Mouse (Mus musculus): ENCODE results near the gene Rcvrn. TPM values are rescaled to one million over a fixed set of nuclear protein-coding genes. Genes with fewer than 3 reads are reported as not detected.

The Rcvrn gene
- polyA plus RNA-seq (2014; fragmentation: Nextera tagmentation; extraction: Ambion mirVana) = not detected in 2 replicates

DNA sequence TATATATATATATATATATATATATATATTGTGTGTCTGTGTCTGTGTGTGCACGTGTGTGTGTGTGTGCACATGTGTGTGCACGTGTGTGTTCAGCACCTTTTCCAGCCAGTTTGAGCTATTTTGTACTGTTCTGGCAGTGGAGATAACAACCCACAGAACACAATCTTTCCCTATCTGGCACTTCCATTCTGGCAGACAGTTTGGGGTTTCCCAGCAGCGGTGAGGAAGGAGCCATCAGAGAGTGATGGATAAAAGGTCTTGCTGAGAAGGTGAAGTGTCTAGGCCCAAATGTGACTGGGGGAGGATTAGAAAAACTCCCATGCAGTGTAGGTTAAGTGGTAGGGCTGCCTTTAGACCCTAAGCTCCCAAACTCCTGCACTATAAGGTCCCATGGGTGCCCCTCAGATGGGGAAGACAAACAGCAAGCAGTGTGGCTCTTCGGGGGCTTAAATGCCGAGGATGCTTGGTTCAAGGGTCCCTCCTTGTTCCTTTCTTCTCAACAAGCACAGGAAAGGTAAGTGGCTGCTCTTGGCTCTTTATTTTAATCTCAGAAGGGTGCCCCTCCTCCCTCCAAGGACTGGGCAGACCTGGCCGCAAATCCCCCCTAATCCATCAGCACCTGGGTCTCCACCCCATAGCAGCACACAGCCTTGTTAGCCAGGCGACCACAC lies at the start of gene Rcvrn:
Gene Rcvrn (plus strand): TSS at position 624 of the 674 bp plus-strand sequence.
- no peaks in the 10 kb centered on the region for H3K9me3 ChIP-seq (replicated peaks; ENCODE audit: control insufficient read depth, low read length)
- no peak within 1 kb of the TSS for H3K9ac ChIP-seq (ENCODE audit: low read length)
- H3K36me3 ChIP-seq (ENCODE audit: control insufficient read depth, insufficient read depth, low read length) = no peaks in the 10 kb centered on the region
- DNase-seq (ENCODE audit: low spot score) (no peak), ATAC-seq (no peak)
- no peak within 1 kb of the TSS for H3K4me2 ChIP-seq (ENCODE audit: low read length)
- H3K27me3 ChIP-seq (replicated peaks; ENCODE audit: control insufficient read depth, insufficient read depth, low read length) = no peaks in the 10 kb centered on the region
- 68% methylated on average over 7 of the region's 7 CpGs for WGBS
- H3K4me3 ChIP-seq (ENCODE audit: low read depth, low read length) = no peak within 1 kb of the TSS
- no peak within 1 kb of the TSS for H3K27ac ChIP-seq (ENCODE audit: low read depth, low read length)
- no peaks in the 10 kb centered on the region for H3K4me1 ChIP-seq (ENCODE audit: control insufficient read depth, insufficient read depth, low read length)

DNA sequence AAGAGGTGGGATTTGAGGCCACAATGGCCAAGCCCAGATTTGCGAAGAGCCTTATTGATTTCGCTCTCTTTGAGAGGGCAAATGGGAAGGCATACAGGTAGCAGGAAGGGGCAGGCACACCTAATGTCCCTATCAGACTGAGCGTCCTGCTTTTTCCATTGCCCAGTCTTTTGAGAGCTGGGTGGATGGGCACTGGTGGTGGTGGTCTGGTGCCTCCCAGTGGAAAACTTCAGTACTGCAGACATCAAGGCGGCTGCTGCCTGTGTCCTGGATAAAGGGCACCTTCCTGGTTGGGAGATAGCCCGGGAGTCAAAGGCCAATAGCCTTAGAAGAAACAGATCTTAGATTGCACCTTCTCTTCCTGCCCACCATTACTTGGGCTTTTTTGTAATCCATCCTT lies 47.4 kb upstream of the Rcvrn start:
- H3K4me1 ChIP-seq (ENCODE audit: control insufficient read depth, insufficient read depth, low read length) = peaks cover 4% of the 10 kb centered on the region; the same call in 1 of the 2 replicates
- H3K27me3 ChIP-seq (replicated peaks; ENCODE audit: control insufficient read depth, insufficient read depth, low read length) = no peaks in the 10 kb centered on the region
- WGBS = 28% methylated on average over 5 of the region's 5 CpGs
- ATAC-seq (peak; percentile 43; the same call in 1 of the 2 replicates), DNase-seq (ENCODE audit: low spot score) (peak; percentile 71)
- no peak overlapping the region for H3K4me3 ChIP-seq (ENCODE audit: low read depth, low read length)
- no peaks in the 10 kb centered on the region for H3K36me3 ChIP-seq (ENCODE audit: control insufficient read depth, insufficient read depth, low read length)
- H3K4me2 ChIP-seq (ENCODE audit: low read length) = no peak overlapping the region
- no peak overlapping the region for H3K27ac ChIP-seq (ENCODE audit: low read depth, low read length)
- no peaks in the 10 kb centered on the region for H3K9me3 ChIP-seq (replicated peaks; ENCODE audit: control insufficient read depth, low read length)
- H3K9ac ChIP-seq (ENCODE audit: low read length) = no peak overlapping the region

DNA sequence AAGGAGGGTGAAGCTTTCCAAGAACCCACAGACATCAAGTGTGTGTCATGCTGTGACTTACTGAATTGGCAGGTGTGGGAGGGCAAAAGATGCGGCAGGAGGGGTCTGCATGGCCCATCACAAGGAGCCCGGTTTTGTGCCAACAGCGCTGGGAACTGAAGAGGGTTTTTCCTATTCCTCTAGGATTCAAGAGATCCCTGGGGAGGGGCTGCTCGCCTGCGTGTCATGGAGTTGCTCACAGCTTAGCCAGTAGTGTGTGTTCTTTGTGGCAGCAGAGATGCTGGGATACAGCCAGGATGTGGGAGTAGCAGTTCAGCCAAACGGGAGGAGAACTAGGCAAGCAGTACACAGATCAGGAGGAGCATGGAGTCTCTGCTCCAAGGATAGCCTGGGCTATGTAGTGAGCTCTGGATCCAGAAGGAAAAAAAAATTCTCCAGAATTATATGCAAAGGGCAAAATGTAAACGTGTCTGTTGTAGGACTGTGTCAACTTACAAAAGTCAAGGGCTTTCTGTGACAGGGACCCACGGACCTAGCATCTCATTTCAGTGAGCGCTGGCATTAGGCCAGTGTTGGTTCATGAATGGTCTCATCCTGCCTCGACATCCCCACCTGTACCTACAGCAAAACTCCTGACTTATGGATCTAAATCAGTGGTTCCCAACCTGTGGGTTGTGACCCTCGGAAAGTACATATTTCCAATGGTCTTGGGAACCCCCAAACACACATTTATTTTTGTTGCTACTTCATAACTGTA lies 46.3 kb upstream of the Rcvrn start:
- Histone ChIP-seq H3K4me2 (ENCODE audit: low read length) (no peak overlapping the region), H3K9ac (ENCODE audit: low read length) (no peak overlapping the region), H3K4me3 (ENCODE audit: low read depth, low read length) (no peak overlapping the region), H3K9me3 (replicated peaks; ENCODE audit: control insufficient read depth, low read length) (no peaks in the 10 kb centered on the region), H3K27me3 (replicated peaks; ENCODE audit: control insufficient read depth, insufficient read depth, low read length) (no peaks in the 10 kb centered on the region), H3K36me3 (ENCODE audit: control insufficient read depth, insufficient read depth, low read length) (no peaks in the 10 kb centered on the region), H3K27ac (ENCODE audit: low read depth, low read length) (no peak overlapping the region), H3K4me1 (ENCODE audit: control insufficient read depth, insufficient read depth, low read length) (peaks cover 7% of the 10 kb centered on the region; the same call in 1 of the 2 replicates)
- ATAC-seq (no peak), DNase-seq (ENCODE audit: low spot score) (peak; percentile 44)
- WGBS = 71% methylated on average over 11 of the region's 11 CpGs

DNA sequence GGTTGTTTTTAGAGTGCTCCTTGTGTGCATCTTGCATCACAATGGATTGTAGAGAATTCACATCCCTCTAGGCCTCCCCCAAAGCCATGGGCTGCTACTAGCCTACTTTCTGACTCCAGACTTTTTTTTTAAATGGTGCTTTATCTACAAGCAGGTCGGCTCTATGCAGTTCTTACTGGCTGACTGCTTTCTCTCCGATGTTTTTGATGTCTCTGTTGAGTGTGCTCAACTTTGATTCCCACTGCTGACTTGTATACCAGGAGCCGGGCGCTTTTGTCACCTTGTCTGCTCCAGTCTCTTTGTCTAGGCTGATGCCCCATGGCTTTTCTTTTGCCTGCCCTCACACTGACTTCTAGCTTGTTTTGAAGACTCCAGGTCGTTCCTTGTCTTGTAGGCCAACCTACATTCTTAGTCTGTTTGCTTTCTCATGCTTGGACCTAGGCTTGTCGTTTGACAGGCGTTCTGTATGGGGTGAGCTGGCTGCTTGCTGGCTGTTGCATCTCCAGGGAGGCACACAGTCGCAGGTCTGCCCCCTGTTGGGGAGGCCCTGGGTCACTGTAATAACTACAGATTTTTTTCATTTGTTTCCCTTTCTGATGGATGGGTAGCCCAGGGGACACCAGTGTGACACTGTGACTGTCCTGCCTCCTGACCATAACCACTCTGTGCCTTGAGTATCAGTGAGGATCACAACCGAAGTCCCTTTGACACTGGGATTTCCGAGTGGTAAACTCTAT lies 45.0 kb upstream of the Rcvrn start:
- Histone ChIP-seq H3K4me2 (ENCODE audit: low read length) (no peak overlapping the region), H3K27me3 (replicated peaks; ENCODE audit: control insufficient read depth, insufficient read depth, low read length) (no peaks in the 10 kb centered on the region), H3K4me3 (ENCODE audit: low read depth, low read length) (no peak overlapping the region), H3K9ac (ENCODE audit: low read length) (no peak overlapping the region), H3K27ac (ENCODE audit: low read depth, low read length) (no peak overlapping the region), H3K36me3 (ENCODE audit: control insufficient read depth, insufficient read depth, low read length) (no peaks in the 10 kb centered on the region), H3K9me3 (replicated peaks; ENCODE audit: control insufficient read depth, low read length) (no peaks in the 10 kb centered on the region), H3K4me1 (ENCODE audit: control insufficient read depth, insufficient read depth, low read length) (peaks cover 8% of the 10 kb centered on the region)
- ATAC-seq = no peak
- DNase-seq (ENCODE audit: low spot score) = no peak
- 53% methylated on average over 10 of the region's 10 CpGs for WGBS

DNA sequence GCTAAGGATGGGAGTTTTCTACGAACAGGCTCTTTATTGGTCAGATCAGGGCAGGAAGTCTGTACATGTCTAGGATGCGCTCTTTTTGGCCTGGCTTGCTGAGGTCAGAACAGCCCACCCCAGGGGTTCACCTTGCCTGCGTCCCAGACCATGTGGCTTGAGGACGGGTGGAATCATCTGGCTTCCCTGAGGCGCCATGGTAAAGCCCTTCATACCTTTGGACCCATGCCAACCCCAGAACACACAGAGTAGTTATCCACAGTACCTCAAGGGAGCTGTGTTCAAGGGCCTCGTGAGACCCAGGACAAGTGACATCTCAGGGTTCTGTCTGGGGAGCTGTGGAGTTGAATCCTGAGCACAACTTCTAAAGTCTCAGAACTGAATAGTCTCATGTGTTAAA lies 43.4 kb upstream of the Rcvrn start:
- Histone ChIP-seq H3K4me1 (ENCODE audit: control insufficient read depth, insufficient read depth, low read length) (peaks cover 13% of the 10 kb centered on the region), H3K9ac (ENCODE audit: low read length) (no peak overlapping the region), H3K36me3 (ENCODE audit: control insufficient read depth, insufficient read depth, low read length) (no peaks in the 10 kb centered on the region), H3K27me3 (replicated peaks; ENCODE audit: control insufficient read depth, insufficient read depth, low read length) (no peaks in the 10 kb centered on the region), H3K27ac (ENCODE audit: low read depth, low read length) (no peak overlapping the region), H3K9me3 (replicated peaks; ENCODE audit: control insufficient read depth, low read length) (no peaks in the 10 kb centered on the region), H3K4me3 (ENCODE audit: low read depth, low read length) (no peak overlapping the region), H3K4me2 (ENCODE audit: low read length) (no peak overlapping the region)
- DNase-seq (ENCODE audit: low spot score) (no peak), ATAC-seq (no peak)
- WGBS = 76% methylated on average over 6 of the region's 6 CpGs

DNA sequence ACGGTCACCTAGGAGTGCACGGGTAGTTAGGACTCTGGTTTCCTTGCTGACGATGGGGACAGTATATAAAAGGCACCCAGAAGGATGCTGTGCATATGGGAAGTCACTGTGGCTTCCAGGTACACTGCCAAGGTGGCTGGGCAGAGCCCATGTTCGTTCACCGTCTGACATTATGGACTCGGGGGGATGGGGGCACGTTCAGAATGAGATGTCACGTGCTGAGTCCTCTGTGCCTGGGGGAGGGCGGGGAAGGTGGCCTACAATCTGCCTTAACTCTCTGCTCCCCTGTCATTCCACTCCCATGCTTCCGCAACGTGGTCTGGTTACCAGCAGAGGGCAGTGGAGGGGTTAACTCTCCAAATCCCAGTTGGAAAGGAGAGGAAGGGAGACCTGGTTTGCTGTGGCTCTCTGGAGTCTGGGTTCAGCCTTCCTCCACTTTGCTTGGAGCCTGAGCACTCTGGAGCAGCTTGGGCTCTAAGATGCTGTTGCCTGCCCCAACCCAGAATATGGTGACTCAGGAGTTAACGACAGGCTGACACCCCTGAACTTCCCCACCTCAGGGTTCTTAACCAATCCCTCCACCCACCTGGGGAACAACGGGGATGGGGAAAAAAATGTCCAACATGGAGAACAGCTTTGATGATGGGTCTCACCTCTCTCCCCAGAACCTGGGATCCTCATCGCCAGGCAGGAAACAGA lies 42.8 kb upstream of the Rcvrn start:
- H3K9ac ChIP-seq (ENCODE audit: low read length) = no peak overlapping the region
- H3K36me3 ChIP-seq (ENCODE audit: control insufficient read depth, insufficient read depth, low read length) = no peaks in the 10 kb centered on the region
- H3K4me2 ChIP-seq (ENCODE audit: low read length) = no peak overlapping the region
- ATAC-seq (peak; percentile 46), DNase-seq (ENCODE audit: low spot score) (peak; percentile 74)
- no peaks in the 10 kb centered on the region for H3K27me3 ChIP-seq (replicated peaks; ENCODE audit: control insufficient read depth, insufficient read depth, low read length)
- H3K4me3 ChIP-seq (ENCODE audit: low read depth, low read length) = no peak overlapping the region
- whole genome bisulfite sequencing = 16% methylated on average over 14 of the region's 14 CpGs
- no peaks in the 10 kb centered on the region for H3K9me3 ChIP-seq (replicated peaks; ENCODE audit: control insufficient read depth, low read length)
- no peak overlapping the region for H3K27ac ChIP-seq (ENCODE audit: low read depth, low read length)
- H3K4me1 ChIP-seq (ENCODE audit: control insufficient read depth, insufficient read depth, low read length) = peaks cover 13% of the 10 kb centered on the region

DNA sequence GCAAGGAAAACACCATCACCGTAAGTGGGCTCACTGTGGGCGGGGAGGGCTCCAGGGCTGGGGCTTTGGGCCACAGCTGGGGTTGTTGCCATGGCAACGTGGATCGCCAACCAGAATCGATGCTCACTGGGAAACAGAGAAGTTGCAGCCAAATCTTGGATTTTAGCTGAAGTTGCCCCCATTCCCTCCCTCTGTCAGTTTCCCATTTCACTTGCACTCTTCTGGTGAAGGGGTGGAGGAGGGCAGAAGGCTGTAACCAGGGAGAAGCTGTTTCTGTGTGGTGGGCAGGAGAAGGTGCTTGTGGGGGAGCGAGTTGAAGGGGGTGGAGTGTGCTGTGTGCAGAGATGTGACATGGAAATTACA lies 42.3 kb upstream of the Rcvrn start:
- Histone ChIP-seq H3K4me3 (ENCODE audit: low read depth, low read length) (no peak overlapping the region), H3K4me2 (ENCODE audit: low read length) (no peak overlapping the region), H3K36me3 (ENCODE audit: control insufficient read depth, insufficient read depth, low read length) (no peaks in the 10 kb centered on the region), H3K27ac (ENCODE audit: low read depth, low read length) (no peak overlapping the region), H3K27me3 (replicated peaks; ENCODE audit: control insufficient read depth, insufficient read depth, low read length) (no peaks in the 10 kb centered on the region), H3K4me1 (ENCODE audit: control insufficient read depth, insufficient read depth, low read length) (peaks cover 13% of the 10 kb centered on the region), H3K9me3 (replicated peaks; ENCODE audit: control insufficient read depth, low read length) (no peaks in the 10 kb centered on the region), H3K9ac (ENCODE audit: low read length) (no peak overlapping the region)
- DNase-seq (ENCODE audit: low spot score) (no peak), ATAC-seq (no peak)
- WGBS = 32% methylated on average over 6 of the region's 6 CpGs

DNA sequence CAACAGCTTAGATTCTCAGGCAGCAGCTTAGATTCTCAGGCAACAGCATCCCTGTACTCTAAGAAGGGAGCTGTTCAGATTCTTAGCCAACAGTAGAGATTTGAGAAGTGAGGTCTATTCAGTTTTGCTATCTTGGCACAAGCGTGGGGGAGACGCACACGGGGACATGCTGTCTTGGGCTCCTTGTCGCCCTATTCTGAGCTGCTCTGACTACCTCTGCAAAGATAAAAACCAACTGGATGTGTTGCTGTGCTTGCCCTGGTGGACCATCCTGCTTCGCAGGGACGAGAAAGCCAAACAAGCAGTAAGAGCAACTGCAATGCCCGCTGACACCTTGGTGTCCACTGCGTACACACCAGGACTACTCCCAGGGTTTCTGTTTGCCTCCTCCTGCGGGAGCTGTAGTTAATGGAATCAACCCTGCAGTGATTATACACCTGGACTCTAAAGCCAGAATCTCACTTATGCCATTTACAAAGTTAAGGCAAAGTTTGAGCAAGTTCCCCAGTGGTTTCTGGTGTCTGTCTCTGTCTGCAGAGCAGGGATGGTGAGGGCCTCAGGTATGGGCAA lies 41.5 kb upstream of the Rcvrn start:
- H3K4me2 ChIP-seq (ENCODE audit: low read length) = no peak overlapping the region
- H3K27me3 ChIP-seq (replicated peaks; ENCODE audit: control insufficient read depth, insufficient read depth, low read length) = no peaks in the 10 kb centered on the region
- H3K9me3 ChIP-seq (replicated peaks; ENCODE audit: control insufficient read depth, low read length) = no peaks in the 10 kb centered on the region
- DNase-seq (ENCODE audit: low spot score) = no peak
- no peak overlapping the region for H3K27ac ChIP-seq (ENCODE audit: low read depth, low read length)
- H3K9ac ChIP-seq (ENCODE audit: low read length) = no peak overlapping the region
- no peak for ATAC-seq
- H3K4me3 ChIP-seq (ENCODE audit: low read depth, low read length) = no peak overlapping the region
- WGBS = 89% methylated on average over 9 of the region's 9 CpGs
- H3K36me3 ChIP-seq (ENCODE audit: control insufficient read depth, insufficient read depth, low read length) = no peaks in the 10 kb centered on the region
- H3K4me1 ChIP-seq (ENCODE audit: control insufficient read depth, insufficient read depth, low read length) = peaks cover 13% of the 10 kb centered on the region
